Mouse (Mus musculus): ENCODE data around the gene Coq2.

Gene Coq2

DNA sequence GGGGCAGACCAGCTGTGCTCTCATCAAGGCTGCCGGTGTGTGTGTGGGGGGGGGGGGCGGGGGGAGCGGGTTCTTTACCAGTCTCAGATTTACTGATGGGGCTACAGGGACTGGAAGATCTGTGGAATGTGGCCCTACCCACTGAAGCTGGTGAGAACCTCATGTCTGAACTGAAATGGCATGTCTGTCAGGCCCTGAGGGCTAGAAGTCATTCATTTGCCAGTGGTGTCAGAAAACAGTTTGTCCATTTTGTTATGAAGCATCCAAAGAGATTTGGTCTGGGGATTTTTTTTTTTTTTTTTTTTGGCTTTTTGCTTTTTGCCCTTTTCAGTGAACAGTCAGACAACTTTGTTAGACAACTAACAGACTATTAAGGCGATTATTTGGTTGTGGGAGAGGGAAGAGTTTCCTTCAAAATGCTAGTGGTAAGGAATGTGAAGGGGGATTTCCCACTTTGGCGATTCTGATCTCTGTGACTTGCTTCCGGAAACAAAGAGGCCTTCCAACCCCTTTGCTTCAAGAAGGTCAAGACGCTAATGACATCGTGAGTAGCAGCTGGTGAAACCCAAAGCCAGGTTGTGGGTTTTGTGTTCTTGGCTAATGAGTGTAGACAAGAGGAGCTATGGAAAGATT, 52.9 kb downstream of the Coq2 start:
- DNase-seq (ENCODE audit: low read depth, low spot score) = no peak

- DNase-seq (ENCODE audit: low read depth, low spot score) = no peak
Measured at GRCm38 (mm10) chr5:100620952-100621351, 54.0 kb downstream of the Coq2 start.

DNA sequence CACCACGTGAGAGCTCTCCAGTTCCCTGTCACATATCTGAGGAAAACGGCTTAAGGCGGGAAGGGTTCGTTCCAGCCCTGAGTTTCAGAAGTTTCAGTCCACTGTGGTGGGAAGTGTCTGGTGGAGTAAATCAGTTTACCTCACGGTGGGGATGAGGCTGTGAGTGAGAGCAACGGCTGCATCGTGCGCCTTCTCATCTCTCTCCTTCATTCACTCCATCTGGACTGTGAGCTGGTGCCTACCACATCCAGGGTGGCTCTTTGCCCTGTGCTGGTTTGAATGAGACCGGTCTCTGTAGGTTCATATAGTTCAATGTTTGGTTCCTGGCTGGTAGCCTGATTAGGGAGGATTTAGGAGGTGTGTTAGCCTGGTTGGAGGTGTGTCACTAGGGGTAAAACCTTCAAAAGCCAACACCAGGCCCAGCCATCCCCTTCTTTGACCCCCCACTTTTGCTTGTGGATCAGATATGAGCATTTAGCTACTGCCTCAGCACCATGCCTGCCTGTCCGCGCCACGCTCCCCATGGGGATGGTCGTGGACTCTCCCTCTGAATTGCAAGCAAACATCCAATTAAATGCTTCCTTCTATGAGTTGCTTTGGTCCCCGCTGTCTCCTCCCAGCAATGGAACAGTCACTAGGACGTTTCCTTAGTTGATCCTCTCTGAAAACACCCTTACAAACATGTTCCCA, 55.2 kb downstream of the Coq2 start:
- no peak for DNase-seq (ENCODE audit: low read depth, low spot score)

DNA sequence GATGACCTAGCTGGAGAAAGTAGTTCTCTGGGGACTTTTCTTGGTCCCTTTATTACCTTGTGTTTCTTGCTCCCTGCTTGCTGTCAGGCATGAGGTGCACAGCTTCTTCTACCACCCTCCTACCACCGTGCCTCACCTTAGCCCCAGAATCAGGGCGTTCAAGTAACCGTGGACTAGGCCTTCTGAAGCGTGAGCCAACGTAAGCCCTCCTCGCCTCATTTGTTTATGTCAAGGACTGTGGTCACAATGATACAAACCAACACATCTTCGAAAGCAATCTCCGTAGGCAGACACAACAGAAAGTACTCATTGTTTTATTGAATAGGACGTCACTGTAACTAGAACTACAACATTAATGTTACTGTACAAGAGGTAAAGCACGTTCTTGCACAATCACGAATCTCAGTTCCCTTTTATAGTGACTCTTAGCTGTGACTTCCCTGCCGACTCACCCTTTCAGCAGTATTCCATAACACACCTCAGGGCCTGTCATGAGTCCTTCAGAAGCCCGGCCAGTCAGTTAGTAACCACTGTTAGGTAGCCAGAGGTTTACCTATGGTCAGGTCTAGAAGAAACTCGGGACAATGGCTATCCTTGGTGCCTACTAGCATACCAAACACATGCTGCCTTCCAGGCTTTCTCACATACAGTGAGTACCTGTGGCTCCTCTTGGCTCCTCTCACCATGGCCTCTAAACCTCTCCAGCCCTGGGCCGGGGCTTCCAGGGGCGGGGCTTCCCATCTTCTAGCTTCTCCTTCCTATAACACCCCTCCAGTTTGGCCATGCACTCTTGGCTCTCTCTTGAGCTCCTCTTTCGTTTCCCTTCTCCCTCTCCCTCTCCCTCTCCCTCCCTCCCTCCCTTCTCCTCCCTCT, 60.8 kb downstream of the Coq2 start:
- no peak for DNase-seq (ENCODE audit: low read depth, low spot score)

- DNase-seq (ENCODE audit: low read depth, low spot score) = no peak
Measured at GRCm38 (mm10) chr5:100607868-100608267, 67.1 kb downstream of the Coq2 start.

GRCm38 (mm10) chr5:100607090-100607762, 67.7 kb downstream of the Coq2 start:
- DNase-seq (ENCODE audit: low read depth, low spot score) = no peak

- no peak for DNase-seq (ENCODE audit: low read depth, low spot score)
Measured at GRCm38 (mm10) chr5:100605828-100606229, 69.1 kb downstream of the Coq2 start.

Measured in forelimb bud, embryonic 11.5 days (tissue).